Mouse (Mus musculus): ENCODE measurements at regions not wholly inside any gene's neighbourhood (a gene's known extent, or its start where the extent isn't known, plus 50 kb on each side); places are given as distances from the start of the nearest gene placed in this dataset.
"Not testable (repeated sequence)": the region's sequence is repeated elsewhere in the genome, so short reads cannot be mapped to it uniquely, and the experiment has no call there.

GRCm38 (mm10) chr10:118050152-118050641, 91.4 kb upstream of the Mdm1 start:
- DNase-seq (ENCODE audit: low spot score): no peak

- no peak for DNase-seq (ENCODE audit: low spot score)
Observed at GRCm38 (mm10) chr10:118052042-118052441, 89.6 kb upstream of the Mdm1 start.

GRCm38 (mm10) chr10:118052477-118052876, 89.1 kb upstream of the Mdm1 start:
- DNase-seq (ENCODE audit: low spot score): no peak

- no peak for DNase-seq (ENCODE audit: low spot score)
Observed at GRCm38 (mm10) chr10:118053037-118053436, 88.6 kb upstream of the Mdm1 start.

- DNase-seq (ENCODE audit: low spot score): no peak
Observed at GRCm38 (mm10) chr10:118056789-118057271, 84.8 kb upstream of the Mdm1 start.

GRCm38 (mm10) chr10:118057516-118057915, 84.1 kb upstream of the Mdm1 start:
- DNase-seq (ENCODE audit: low spot score): no peak

GRCm38 (mm10) chr10:118064816-118065216, 76.8 kb upstream of the Mdm1 start:
- no peak for DNase-seq (ENCODE audit: low spot score)

GRCm38 (mm10) chr10:118076341-118076740, 65.3 kb upstream of the Mdm1 start:
- not testable (repeated sequence) for DNase-seq (ENCODE audit: low spot score)

GRCm38 (mm10) chr10:118081636-118082166, 59.9 kb upstream of the Mdm1 start:
- no peak for DNase-seq (ENCODE audit: low spot score)

GRCm38 (mm10) chr10:118083035-118083720, 58.4 kb upstream of the Mdm1 start:
- DNase-seq (ENCODE audit: low spot score): no peak

- no peak for DNase-seq (ENCODE audit: low spot score)
Observed at GRCm38 (mm10) chr10:118083721-118084075, 57.9 kb upstream of the Mdm1 start.

GRCm38 (mm10) chr10:118085046-118085983, 56.3 kb upstream of the Mdm1 start:
- DNase-seq (ENCODE audit: low spot score): no peak

GRCm38 (mm10) chr10:118087570-118088340, 53.9 kb upstream of the Mdm1 start:
- no peak for DNase-seq (ENCODE audit: low spot score)

- DNase-seq (ENCODE audit: low spot score): no peak
Observed at GRCm38 (mm10) chr10:118088499-118088898, 53.1 kb upstream of the Mdm1 start.

GRCm38 (mm10) chr10:118089879-118090278, 51.7 kb upstream of the Mdm1 start:
- DNase-seq (ENCODE audit: low spot score): no peak

- no peak for DNase-seq (ENCODE audit: low spot score)
Observed at GRCm38 (mm10) chr10:118091476-118091875, 50.1 kb upstream of the Mdm1 start.
